Mouse (Mus musculus) urinary bladder, adult 2 months (tissue): Measurements from ENCODE around the gene Unc5b. TPM values are rescaled to one million over a fixed set of nuclear protein-coding genes. Genes with fewer than 3 reads are reported as not detected.
A peak's percentile ranks its signal among the peaks of the same experiment; 100 is the strongest.
"Not testable (repeated sequence)": the region's sequence is repeated elsewhere in the genome, so short reads cannot be mapped to it uniquely, and the experiment has no call there.

ENCODE experiments used
- DNase-seq: peaks from one replicate; pipeline ENCODE4 v3.0.0; 2022; ENCODE audit warnings: low spot score
- polyA plus RNA-seq: library from polyadenylated mRNA; depleted of rRNA; stranded (reverse); fragments of >200 nt; gene quantifications from 2 replicates; pipeline ENCODE4 v1.2.3, GENCODE M21; 2012

Unc5b gene
- polyA plus RNA-seq, 1 experiment, result 17.5 TPM

DNA sequence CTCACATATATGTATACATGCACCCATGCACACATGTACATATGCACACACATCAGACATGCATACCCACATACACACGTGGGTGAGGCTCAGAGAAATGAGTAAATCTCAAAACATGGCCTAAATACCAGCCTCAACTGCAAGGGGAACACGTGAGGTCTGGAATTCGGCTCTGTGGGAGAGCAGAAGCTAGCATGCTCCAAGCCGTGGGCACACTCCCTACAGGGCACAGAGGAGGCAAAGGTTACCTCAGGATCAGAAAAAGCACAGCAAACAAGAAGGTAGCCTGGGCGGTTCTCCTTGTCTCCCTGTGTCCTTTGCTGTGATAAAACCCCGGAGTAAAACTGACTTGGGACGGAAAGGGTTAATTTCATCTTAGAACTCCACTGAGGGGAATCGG lies 77.4 kb downstream of the Unc5b start:
- DNase-seq, result no peak

DNA sequence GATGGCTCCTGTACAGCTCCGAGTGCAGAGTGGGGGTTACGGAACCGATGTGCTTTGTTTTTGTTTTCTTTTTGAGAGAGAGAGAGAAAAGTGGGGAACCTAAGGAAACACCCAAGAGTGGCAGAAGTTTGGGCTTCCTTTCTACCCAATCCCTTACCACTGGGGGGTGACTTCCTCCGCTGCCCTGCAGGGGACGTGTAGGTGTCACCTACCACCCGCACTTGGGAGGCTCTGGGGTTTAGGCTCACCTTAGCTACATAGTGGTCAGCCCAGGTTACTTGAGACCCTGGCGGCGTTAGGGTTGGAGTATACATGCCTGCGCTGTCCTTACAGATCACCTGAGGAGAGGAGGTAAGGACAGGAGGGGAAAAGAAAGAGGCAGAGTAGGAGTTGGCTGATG lies 78.1 kb downstream of the Unc5b start:
- DNase-seq, result no peak

DNA sequence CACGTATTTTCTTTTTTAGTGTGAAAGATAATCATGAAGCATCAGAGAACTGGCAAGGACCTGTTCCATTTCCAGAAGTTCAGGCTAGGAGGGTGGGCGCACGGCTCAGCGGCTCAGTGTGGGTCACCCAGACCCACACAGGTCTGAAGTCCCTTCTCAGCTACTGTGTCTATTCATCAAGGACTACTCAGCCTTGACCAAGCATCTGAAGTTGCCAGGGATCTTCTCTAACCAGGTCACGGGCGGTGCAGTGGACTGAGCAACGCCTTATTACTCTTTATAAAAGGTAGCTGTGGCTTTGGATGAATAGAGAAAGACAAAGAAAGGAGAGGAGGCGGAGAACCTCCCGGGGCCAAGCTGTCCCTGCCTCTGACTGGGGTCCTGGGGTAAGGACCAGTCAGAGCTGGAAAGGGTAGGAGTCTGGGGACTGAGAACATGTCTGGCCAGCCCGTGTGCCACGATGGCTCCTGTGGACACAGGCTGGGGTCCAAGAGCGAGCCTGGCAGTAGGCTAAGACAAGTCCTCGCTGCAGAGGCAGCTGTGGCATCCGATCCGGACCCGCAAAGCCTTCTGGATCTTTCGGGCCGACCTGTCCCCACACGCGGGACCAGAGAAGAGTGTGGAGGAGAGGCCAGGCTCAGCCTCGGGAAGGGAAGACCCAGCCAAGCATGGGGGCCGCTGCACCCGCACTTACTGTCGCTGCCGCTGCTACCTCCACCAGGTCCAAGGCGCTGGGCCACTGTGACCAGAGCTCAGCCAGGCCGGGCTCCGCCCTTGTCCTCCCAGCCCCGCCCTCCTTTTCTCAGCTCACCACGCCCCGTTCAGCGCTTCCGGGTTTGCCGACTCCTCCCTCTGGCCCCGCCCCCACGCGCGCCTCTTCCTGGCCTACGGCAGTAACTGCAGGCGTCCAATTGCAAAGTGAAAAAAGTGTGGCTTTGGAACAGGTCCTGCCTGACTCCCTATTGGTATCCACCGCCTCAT lies 79.1 kb downstream of the Unc5b start, which contains the start of gene Slc29a3:
Gene Slc29a3 (minus strand): TSS at position 755 of the 981 bp plus-strand sequence.
- DNase-seq, result peak; percentile 94

- no peak for DNase-seq
Observed at GRCm38 (mm10) chr10:60747667-60748212, 83.6 kb downstream of the Unc5b start.

DNA sequence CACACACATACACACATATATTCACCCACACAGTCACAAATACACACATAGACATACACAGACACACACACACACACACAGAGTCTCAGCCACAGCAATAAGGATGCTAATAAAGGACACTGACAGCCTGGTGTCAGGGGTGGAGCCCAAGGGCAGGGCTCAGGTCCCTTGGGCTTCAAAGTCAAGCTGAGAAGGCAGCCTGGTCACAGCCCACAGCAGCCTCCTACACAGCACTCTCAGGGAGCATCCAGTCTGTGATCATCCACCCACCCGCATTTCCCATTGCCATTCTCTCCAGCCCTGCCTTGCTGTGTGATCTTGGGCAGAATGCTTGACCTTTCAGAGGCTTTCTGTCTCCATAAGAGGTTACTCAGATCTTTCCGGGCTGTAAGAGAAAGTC lies 84.9 kb downstream of the Unc5b start:
- DNase-seq, result no peak

GRCm38 (mm10) chr10:60744543-60745290 lies 86.7 kb downstream of the Unc5b start:
- no peak for DNase-seq

- DNase-seq, result no peak
Observed at GRCm38 (mm10) chr10:60743681-60744080, 87.7 kb downstream of the Unc5b start.

- no peak for DNase-seq
Observed at GRCm38 (mm10) chr10:60742942-60743341, 88.4 kb downstream of the Unc5b start.

- DNase-seq, result not testable (repeated sequence)
Observed at GRCm38 (mm10) chr10:60742296-60742695, 89.1 kb downstream of the Unc5b start.

- DNase-seq, result no peak
Observed at GRCm38 (mm10) chr10:60741435-60741834, 89.9 kb downstream of the Unc5b start.

DNA sequence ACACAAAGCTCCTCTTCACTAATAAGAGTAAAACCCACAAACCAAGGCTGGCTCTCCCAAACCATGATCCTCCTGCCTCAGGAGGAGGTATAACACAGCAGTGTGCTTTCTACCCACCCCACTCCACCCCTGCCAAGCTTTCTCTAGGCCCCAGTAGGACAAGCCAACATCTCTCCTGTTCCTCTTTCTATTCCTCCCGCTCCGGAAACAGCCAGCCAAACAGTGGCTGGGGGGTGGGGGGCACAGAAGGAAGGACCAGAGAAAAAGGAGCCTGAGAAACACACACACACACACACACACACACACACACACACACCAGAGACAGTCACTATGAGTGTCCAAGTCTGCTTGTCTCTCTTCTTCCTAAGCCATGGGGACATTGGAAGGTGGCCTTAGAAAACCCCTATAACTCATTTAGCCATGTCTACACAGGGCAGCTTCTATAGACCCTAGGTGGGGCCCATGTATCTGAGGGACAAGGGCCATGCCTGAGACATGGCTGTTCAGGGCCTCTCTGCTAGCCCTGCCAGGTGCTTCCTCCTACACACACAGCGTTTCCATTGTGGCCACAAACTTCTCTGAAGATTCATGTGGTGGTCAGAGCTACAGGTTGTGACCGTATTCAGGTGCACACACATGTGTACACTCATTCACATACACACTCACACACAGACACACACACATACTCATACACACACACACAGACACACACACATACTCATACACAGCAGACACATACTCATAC lies 91.6 kb downstream of the Unc5b start:
- no peak for DNase-seq

- DNase-seq, result no peak
Observed at GRCm38 (mm10) chr10:60737886-60738640, 93.3 kb downstream of the Unc5b start.

- no peak for DNase-seq
Observed at GRCm38 (mm10) chr10:60737169-60737728, 94.1 kb downstream of the Unc5b start.

- no peak for DNase-seq
Observed at GRCm38 (mm10) chr10:60735737-60736136, 95.6 kb downstream of the Unc5b start.

DNA sequence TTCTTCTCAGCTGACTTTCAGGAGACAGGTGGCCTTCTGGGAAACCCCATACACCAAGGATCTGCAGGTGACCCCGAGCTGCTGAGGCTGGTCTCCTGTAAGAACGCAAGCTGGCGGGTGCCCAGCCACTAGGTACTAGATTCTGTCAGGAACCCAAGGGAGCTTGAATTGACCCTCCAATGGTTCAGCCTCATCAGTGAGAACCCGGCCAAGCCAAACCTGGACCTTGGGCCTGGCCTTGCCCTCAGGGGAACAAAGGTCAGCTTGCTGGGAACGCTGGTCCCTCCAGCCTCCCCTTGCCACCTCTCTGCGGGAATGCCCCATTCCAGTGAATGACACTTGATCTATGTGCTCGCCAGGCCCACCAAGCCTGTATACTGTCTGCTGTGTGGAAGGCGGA lies 97.9 kb downstream of the Unc5b start:
- DNase-seq, result no peak

GRCm38 (mm10) chr10:60732397-60732861 lies 99.0 kb downstream of the Unc5b start:
- no peak for DNase-seq

DNA sequence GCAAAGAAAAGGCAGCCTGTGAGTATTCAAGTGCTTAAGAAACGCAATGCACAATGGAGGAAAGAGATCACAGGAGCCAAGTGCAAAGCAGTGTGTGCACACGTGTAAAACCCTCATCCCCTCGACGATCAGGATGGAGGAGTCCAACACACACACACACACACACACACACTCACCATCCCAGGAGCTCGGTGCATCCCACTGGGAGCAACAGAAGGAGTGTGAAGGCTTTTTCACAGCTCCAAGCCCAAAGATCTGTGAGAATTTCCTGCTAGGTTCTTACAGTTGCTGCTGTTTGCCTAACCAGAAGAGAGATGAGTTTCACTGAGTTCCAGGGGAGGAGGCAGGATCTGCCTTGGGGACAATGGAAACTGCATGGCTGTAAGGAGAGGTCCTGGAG lies 99.6 kb downstream of the Unc5b start:
- no peak for DNase-seq

GRCm38 (mm10) chr10:60727301-60727700 lies 104.1 kb downstream of the Unc5b start:
- DNase-seq, result no peak

- no peak for DNase-seq
Observed at GRCm38 (mm10) chr10:60726896-60727295, 104.5 kb downstream of the Unc5b start.

GRCm38 (mm10) chr10:60724496-60724895 lies 106.9 kb downstream of the Unc5b start:
- no peak for DNase-seq
